Mouse (Mus musculus) left cerebral cortex, adult 18-20 months (tissue): ENCODE results near the gene Dlx3. TPM values are rescaled to one million over a fixed set of nuclear protein-coding genes. Genes with fewer than 3 reads are reported as not detected.
A peak's percentile ranks its signal among the peaks of the same experiment; 100 is the strongest.

Experiments
- DNase-seq, 2 experiments: peaks; one replicate each; pipeline ENCODE4 v3.0.0; 2021 to 2022; ENCODE audit warnings: low spot score in 2 of 2, mixed read lengths in 1 of 2
- total RNA-seq, 2 experiments: library from RNA; stranded (reverse); gene quantifications; 2 replicates each; pipeline ENCODE4 v1.2.3; 2021

The Dlx3 gene
- total RNA-seq, 2 experiments from 2014 or later, result not detected

DNA sequence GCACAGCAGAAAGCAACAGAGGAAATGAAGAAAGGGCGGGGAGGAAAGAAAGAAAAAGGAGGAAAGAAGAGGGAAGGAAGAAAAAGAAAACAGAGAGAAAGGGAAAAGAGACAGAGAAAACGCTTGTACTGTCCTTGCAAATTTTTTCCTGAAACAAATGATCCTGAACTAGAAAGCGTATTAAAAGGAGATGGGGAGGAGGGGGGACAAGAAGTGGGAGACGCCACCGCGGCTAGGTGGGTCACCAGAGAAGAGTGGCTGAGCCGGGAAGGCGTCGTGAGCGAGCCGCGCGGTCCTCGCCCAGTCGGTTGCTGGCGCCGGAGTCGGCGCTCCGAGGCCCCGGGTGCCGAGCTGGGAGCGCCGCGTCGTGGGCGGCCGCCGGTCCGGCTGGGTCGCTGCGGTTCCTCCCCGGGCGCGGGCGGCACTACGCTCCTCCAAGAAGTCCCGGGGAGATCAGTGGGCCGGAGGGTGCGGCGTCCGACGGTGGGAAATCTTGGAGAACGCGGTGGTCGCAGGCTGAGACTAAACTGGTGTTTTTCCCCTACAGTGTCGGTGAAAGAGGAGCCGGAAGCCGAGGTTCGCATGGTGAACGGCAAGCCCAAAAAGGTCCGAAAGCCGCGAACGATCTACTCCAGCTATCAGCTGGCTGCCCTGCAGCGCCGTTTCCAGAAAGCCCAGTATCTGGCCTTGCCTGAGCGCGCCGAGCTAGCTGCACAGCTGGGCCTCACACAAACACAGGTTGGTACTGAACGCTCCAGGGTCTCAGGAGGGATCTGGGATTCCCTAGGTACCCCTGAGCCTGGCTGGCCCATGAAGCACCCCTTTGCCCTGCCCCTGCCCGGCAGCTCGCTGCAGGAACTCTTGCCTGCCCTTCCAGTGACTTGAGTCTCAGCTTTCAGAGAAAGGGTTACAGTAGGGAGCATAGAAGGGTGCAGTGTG, 1.5 kb downstream of the Dlx3 start:
- no peak for DNase-seq

DNA sequence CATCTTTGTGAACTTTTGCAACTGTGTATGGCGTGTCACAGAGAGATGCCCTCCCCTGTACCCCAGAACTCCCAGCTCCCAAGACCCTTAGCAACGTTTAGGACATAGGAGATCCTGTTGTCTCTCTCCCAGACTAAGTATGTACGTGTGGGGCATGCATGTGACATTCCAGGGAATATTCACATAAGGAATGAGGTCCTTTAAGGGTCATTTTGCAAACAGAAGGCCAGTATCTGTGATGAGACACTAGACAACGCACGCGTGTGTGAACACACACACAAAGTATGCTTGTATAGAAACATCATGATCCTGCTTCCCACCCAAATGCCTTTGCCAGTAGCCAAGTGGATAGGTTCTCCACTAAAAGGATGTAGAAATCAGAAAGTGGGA, 2.2 kb downstream of the Dlx3 start:
- no peak for DNase-seq

DNA sequence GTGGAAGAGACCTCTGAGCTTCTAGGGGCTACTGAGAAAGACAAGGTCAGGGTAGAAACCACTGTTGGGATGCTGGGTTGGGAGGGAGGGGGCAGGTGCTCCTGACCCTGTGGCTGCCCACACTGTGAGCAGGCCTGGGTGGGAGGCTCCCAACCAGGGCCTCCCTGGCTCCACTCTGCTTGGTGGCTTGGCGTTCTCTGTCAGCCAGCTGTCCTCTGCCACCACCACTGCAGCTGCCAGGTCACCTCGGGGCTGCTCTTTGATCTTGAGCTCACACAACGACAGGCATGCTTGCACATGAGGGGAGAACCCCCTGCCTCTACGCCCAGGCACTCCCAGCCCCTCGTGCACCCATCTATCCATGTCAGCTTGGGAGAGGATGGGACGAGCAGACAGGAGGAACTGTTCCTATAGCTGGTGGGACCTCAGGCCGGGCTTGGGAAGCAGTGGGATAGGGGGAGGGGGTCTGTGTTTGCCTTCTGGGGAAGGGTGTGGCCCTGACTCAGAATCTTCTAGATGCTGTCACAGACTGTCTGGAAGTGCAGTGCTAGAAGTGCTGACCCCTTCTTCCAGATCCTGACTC, 5.5 kb downstream of the Dlx3 start:
- DNase-seq, result no peak

DNA sequence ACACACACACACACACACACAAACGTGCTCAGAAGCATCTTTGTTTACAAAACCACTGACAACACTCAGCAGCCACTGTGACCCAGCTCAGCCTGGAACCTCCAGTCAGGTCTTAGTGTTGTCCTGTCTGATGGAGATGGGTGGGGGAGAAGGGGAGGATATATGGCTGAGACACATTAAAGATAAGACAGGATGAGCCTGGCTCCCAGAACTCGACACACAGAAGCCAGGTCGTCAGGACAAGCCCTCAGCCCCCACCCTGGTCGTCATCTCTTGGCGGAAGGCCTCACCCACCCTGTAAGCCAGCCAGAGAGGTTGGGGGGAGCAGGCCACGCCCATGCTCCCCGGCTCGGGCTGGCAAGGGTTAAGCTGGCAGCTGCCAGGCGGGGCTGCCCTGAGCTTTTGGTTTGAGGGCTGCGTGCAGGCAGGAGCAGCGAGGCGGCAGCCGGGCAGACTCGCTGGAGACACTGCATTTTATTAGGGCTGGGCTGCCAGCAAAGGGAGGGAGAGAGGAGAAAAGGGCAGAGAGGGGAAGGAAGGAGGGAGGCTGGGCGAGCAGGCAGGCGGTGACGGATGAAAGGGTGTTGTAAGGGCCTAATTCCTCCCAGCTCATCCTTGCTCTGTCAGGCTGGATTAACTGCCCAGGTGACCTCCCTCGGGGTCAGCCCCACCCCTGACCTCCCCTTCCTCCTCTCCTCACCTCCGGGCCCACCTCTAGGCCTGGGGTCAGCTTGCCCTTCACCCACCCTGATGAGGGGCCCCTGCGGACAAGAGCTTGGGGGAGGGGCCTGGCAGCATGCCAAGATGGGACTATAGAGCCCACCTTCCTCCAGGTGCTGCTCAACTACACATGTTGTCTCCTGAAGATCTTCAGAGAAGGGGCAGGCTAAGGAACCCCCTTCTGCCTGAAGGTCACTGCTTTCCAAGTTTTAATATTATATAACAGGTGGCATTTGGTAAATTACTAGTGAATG, 6.6 kb downstream of the Dlx3 start:
- DNase-seq, result no peak

DNA sequence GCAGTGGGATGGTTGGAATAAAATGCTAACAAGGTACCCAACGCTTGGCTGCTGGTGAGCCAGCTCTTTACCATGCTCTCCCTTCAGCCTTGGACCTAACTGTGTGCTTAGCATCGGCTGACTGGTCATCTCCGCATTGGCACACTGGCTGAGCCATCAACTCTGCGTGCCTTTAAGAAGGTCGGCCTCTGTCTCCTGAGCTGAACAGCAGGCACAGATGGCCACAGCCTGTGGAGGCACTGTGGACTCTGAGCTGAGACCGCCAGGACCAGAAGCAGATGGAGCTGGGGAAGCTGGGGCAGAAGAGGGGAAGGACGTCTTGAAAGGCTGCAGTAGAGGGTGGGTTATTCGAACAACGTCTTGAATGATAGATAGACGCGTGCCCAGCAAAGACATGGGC, 8.4 kb downstream of the Dlx3 start:
- no peak for DNase-seq

DNA sequence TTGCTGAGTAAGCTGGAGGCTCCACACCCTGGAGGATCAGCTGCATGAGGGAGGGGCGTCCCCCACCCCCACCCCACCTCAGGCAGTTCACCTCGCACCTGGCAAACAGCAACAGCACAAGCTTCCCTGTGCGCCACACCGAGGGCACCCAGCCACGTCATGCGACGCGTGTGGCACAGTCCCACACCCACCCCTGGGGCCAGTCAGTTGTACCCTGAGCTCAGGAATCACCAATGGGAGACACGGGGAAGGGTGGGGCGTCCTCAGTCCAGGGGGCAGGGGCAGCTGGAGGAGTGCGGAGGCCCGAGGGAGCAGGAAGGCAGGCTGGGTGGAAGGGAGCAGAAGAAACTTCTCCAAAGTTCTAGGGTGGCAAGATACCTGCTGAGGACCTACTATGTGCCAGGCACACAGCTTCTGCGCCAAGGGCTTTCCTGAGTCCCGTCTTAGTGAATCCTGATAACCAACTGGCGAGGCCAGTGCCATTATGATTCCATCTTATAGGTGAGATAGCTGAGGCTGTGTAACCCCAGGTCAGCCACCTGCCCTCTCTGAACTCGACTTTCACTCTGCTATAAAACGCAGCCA, 10.8 kb downstream of the Dlx3 start:
- no peak for DNase-seq

DNA sequence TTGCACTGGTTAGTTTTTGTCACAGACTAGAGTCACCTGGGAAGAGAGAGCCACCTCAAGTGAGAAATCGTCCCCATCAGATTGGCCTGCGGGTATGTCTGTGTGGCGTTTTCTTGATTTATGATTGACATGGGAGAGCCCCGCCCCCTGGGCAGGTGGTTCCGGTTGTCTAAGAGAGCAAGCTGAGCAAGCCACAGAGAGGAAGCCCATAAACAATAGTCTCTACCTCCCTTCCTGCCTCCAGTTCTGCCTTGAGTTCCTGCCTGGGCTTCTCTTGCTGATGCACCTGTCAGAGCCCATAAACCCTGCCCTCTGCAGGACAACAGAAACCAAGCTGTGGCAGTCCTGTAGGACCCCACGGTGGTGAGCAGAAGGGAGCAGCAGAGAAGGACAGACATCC, 13.4 kb downstream of the Dlx3 start:
- no peak for DNase-seq

DNA sequence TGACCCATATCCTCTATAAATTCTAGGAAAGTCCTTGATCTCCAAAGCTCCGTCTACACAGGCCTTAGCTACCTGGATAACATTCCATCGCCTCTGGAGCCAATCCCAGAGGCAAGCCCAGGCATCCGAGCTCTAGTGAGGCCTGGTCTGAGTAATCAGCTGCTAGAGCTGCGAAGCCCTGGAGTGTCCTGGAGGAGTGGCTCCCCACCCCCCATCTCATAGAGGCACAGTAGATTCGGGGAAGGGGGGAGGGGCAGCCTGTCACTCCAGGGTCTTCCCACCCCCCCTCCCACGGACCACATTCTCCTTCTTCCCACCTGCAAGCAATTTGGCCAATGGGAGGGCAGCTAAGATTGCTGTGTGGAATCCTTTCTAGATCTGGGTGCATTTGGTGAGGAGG, 17.4 kb downstream of the Dlx3 start:
- DNase-seq, result no peak

DNA sequence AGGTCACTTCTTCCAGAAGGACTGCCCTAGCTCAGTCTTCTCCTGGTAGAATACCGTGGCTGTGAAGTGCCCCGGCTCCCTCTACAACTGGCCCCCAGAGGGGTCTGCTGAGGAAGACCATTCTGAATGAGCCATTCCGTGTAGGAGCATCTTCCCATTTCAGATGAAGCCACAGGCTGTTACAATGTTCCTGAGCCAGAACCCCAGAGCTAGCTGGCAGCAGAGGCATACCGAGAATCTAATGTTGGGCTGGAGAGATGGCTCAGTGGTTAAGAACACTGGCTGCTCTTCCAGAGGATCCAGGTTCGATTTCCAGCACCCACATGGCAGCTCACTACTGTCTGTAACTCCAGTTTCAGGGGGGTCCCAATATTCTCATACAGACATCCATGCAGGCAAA, 20.0 kb downstream of the Dlx3 start:
- no peak for DNase-seq

DNA sequence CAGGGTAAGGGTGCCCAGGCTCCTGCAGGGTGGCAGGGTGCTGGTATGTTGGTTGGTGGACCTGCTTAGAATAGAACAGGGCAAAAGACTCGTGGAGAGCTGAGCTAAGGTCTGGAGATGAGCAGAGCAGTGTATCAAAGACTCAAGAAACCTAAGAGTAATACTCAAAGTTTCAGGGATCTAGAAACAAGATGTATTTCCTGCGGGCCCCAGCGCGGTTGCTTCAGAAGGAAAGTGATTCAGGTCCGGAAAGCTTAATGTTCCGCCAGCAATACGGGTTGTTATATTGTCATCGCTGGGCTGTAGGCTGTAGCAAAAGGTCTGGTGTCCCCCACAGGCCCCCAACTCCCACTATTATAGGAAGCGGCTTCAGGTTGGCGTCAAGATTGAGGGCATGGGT, 22.3 kb downstream of the Dlx3 start:
- no peak for DNase-seq

DNA sequence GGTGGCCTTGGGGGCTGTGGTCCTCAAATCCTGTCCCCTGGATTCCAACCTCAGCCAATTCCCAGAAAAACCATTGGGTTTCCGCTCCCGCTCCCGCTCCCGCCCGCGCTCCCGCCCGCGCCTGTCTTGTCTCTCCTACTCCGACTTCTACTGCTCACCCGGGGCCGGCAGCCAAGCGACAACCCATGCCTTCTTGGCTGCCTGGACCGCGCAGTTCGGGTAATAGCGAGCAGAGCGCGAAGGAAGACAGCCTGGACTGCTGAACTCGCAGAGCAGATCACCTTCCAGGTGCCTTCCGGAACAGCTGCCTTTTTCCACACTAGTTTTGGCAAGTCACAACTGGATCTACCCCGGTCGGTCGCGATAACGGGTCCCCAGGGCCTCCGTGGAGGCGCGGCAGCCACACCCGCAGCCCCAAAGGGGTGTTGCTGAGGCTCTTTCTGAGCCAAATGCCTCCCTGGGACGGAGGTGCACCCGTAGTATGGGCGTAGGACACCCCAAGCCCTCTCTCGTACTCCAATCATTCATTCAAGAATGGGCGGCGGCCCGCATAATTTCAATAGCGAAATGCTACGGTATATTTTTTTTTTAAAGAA, 23.2 kb downstream of the Dlx3 start:
- DNase-seq, result peak; percentile 12 to 32

DNA sequence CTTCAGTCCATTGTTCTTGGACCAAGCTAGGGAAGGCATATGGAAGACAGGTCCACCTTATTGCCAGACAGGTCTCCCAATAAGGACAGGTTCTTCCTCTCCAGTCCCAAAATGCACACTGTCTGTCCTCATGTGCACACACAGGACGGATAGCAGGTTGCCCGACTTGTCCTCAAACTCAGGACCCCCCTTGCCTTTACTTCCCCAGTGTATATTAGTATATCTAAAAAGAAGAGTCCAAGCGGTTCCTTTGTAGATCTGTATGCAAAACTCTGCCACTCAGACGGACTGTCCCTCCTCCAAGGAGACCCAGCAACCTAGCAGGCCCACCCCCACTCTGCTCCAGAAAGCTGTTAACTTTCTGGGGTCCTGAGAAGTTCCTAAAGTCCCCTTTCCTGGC, 23.7 kb downstream of the Dlx3 start:
- no peak for DNase-seq

DNA sequence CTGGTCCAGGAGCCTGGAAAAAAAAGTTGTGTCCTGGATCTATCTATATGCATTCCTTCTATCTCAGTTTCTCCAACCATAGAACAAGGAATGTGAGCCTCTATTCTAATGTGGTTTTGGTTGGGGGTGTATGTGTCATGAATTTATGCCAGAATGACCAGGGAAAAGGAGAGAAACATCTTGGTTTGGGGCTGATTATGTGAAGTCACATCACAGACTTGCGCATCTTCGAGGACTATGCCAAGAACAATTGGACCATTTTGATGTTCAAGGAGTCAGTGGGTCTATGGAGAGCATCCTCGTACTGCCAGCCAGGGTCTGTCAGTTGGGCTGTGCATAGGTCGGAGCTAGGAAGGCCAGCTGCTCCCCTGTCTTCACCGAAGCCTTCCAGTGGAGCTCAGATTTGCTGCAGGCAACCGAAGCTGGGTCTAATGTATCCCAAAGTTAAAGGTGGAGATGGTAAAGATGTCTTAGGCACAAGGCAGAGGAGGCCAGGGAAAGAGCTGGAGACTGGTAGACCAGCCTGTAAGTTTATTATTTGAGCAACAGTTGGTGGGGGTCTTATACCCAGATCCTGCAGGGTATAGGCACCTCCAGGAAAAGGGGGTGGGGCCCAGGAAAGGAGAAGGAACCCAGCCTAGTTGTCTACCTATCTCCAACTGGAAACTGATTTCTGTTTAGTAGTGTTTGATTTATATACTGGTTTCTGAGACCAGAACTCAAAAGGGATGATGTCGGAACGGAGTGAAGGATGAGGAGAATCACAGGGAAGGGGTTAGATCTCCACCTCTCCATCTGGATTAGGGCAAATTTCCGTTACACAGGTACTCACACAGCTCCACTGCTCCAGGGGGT, 24.4 kb downstream of the Dlx3 start:
- no peak for DNase-seq

DNA sequence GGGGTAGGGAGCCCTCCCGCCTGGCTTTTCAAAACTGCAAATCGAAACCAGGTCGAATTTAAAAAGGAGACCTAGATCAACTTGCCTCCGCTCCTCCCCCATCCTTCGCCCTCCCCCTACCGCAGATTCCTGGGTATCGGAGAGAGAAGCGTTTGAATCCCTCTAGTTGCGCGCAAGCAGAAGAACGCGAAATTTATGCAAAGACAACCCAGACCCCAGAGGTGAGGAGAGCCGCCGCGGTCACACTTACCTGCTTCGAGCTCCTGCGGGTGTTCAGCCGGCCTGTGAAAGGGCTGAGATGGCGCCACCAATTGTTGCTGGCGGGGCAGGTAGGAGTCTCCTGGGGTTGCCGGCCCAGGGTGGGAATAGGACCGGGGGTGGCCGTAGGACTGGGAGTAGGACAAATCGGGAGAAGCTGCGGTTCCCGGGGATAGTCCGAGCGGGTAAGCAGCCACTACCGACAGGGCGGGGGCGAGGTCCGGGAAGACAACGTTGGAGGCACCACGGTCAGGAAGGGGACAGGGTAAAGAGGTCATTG, 25.1 kb downstream of the Dlx3 start:
- DNase-seq, result no peak

DNA sequence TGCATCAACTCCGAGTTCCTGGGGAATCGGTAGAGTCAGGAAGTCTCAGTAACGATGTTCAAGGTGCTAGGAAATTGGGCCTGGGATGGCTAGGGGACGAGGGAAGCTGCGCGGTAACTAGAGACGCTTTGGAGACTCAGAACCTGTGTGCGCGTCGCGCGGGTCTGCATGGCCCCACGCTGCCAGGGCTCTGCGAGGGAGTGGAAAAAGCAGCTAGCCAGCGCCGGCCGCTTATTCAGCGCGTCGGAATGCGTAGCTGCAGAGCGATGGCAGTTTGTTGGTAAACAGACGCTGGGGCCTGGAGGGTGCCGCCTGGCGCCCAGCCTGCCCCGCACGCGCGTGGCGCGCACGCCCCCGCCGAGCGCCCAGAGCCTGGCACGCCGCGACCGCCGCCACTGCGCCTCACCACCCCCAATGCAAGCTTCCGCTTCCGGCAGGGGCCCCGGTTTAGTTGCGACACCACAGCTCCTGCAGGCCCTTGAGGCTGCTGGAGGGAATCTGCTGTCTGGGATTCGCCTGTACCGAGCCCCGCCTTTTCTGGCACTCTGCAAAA, 26.0 kb downstream of the Dlx3 start, which contains the start of gene Dlx4:
Gene Dlx4 (minus strand): TSS at position 413 of the 553 bp plus-strand sequence.
- peak in 1 of 2 experiments; percentile 8 for DNase-seq

DNA sequence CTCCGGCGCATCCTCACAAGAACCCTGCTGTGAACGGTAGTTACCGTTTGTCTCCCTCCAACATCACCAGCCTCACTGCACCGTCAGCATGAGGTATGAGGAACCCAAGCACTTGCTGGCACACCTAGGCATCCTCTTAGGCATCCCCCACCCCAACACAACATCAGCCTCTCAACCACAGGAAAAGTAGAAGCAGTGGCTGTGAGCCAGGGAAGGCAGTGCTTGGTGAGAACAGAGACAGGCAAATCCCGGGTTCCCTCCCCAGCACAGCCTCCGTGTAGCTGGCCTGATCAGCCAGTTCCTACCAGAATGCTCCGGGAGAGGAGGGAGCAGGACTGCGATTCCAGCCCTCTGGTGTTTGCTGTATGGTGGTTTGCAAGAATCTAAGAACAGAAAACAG, 28.8 kb downstream of the Dlx3 start:
- no peak for DNase-seq

DNA sequence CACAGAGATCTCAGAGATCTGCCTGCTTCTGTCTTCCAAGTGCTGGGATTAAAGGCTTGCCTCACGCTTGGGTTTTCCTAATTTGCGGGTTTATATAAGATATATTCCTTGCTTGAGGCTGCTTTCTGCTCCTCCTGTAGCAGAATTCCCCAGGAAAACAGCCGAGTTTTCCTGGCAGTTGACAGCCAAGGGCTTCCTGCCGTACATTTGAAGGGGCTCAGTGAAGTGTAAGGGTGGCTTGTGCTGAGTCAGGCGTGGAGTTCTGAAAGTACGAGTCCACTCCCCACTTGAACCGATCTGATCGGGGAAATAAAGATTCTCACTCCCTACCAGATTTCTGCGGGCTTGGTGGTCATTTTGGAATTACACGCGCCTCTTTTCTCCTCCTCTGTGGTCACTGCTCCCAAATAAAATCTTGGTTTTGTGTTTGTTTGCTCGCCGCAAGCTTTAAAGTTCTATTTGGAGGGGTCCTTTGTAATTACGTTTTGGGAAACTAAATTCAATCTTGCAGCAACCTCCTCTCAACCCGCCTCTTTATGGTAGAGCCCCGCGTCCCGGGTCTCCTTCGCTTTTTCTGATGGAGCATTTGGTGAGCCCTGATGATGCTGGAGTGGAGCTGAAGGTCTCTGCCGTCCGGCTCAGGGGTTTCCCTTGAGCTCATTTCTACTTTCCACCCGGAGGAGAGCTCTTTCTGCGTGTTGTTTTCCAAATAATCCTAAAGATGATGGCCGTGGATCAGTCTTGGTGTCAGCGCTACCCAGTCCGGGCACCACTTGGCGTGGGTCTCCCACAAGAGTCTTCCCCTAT, 29.7 kb downstream of the Dlx3 start:
- no peak for DNase-seq
